In the genomic region with DNA sequence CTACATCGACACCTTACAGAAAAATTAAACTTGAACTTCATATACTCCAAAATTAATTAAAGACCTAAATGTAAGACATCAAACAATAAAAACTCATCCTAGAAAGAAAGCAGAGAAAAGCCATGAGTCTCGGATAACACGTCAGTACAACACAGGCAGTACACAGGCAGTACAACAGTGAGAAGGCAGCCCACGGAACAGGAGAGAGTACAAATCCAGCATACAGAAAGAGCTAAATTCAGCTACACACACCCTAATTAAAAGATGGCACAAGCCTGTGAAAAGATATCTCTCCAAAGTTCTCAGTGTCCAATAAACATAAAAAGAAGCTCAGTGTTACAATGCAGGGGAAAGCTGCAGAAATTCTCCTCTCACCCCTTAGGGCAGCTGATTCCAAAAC, we compare ENCODE assay signal across 24 mouse cellular contexts. TPM values are rescaled to one million over a fixed set of nuclear protein-coding genes. Genes with fewer than 3 reads are reported as not detected.
DNase-seq lines count a peak whose midpoint lies in the region; ATAC-seq and TF ChIP-seq lines count a peak whose summit lies in the region.
"Had no signal": no experiment of that assay in that cellular context is flagged by ENCODE, and none has a peak within 500 bp of the region (broad histone marks: within the 10 kb centered on the region; RNA-seq: fewer than 3 reads in every experiment).

No protein-coding gene starts in this region.

- H3K9ac ChIP-seq in intestine, postnatal 0 days (ENCODE audit: low read depth, low read length): no peak overlapping the region
- H3K9ac ChIP-seq: embryonic facial prominence, embryonic 13.5 days; embryonic facial prominence, embryonic 15.5 days; forebrain, embryonic 12.5 days had no signal

- H3K4me2 ChIP-seq in intestine, postnatal 0 days (replicated peaks; ENCODE audit: low read depth): no peak overlapping the region
- H3K4me2 ChIP-seq: embryonic facial prominence, embryonic 13.5 days; embryonic facial prominence, embryonic 15.5 days; forebrain, embryonic 12.5 days had no signal

- H3K4me3 ChIP-seq in intestine, postnatal 0 days (ENCODE audit: low read depth, low read length): no peak overlapping the region
- H3K4me3 ChIP-seq: embryonic facial prominence, embryonic 13.5 days; embryonic facial prominence, embryonic 15.5 days; erythroblast, embryonic 14.5 days; forebrain, embryonic 10.5 days; forebrain, embryonic 12.5 days had no signal

- peak; percentile 18 for DNase-seq in right cerebral cortex, adult 18-20 months
- DNase-seq in right cerebral cortex, postnatal 10 days (ENCODE audit: low spot score in 2 of 2): no peak
- peak; percentile 50 for DNase-seq in brain, adult 2 months (ENCODE audit: low read depth, low spot score)
- DNase-seq in testis, postnatal 10 days (ENCODE audit: low spot score): no peak
- DNase-seq: adrenal gland, adult 8-10 months; adrenal gland, postnatal 14 days; adrenal gland, postnatal 36 days; cerebellum, adult 11 months; cerebellum, adult 18-20 months; cerebellum, adult 8-10 months; cerebellum, adult 9-11 months; cerebellum, postnatal 14 days; cerebellum, postnatal 36 days; embryo, embryonic 11 days had no signal

- no peaks in the 10 kb centered on the region for H3K27me3 ChIP-seq in intestine, postnatal 0 days (replicated peaks; ENCODE audit: control insufficient read depth, insufficient read depth, low read length)
- H3K27me3 ChIP-seq: embryonic facial prominence, embryonic 13.5 days; embryonic facial prominence, embryonic 15.5 days; forebrain, embryonic 12.5 days; Patski had no signal

- H3K9me3 ChIP-seq in intestine, postnatal 0 days (ENCODE audit: control insufficient read depth): no peaks in the 10 kb centered on the region
- H3K9me3 ChIP-seq: embryonic facial prominence, embryonic 13.5 days; embryonic facial prominence, embryonic 15.5 days; forebrain, embryonic 10.5 days; forebrain, embryonic 12.5 days had no signal

- WGBS in intestine, postnatal 0 days: 93% methylated on average over 4 of the region's 4 CpGs

- H3K27ac ChIP-seq in intestine, postnatal 0 days (ENCODE audit: low read depth, low read length): no peak overlapping the region
- H3K27ac ChIP-seq: embryonic facial prominence, embryonic 13.5 days; embryonic facial prominence, embryonic 15.5 days; forebrain, embryonic 10.5 days; forebrain, embryonic 12.5 days had no signal

- ATAC-seq in intestine, postnatal 0 days: no peak
- ATAC-seq: activated CD4-positive, CD25-positive, alpha-beta regulatory T cell, adult 4 months; forebrain, embryonic 14.5 days; forebrain, embryonic 16.5 days; Patski had no signal

- no peaks in the 10 kb centered on the region for H3K36me3 ChIP-seq in intestine, postnatal 0 days (ENCODE audit: control insufficient read depth, insufficient read depth)
- H3K36me3 ChIP-seq: embryonic facial prominence, embryonic 13.5 days; embryonic facial prominence, embryonic 15.5 days; forebrain, embryonic 10.5 days; forebrain, embryonic 12.5 days had no signal

- no peak for TF ChIP-seq CTCF in intestine, postnatal 0 days (IDR thresholded peaks at IDR 0.05; ENCODE audit: low read depth)

- no peaks in the 10 kb centered on the region for H3K4me1 ChIP-seq in intestine, postnatal 0 days (replicated peaks; ENCODE audit: control insufficient read depth, insufficient read depth, low read length)
- H3K4me1 ChIP-seq: forebrain, embryonic 12.5 days had no signal

RNA-seq across cellular contexts. Expression of a gene that starts 9.0 kb away (rescaled TPM):
- 10.0 and 11.1 TPM in 2 replicates for polyA plus RNA-seq in intestine, postnatal 0 days (2015; fragmentation: Nextera tagmentation; extraction: Ambion mirVana)

RNA-seq across cellular contexts. Expression of a gene that starts 11.2 kb away (rescaled TPM):
- polyA plus RNA-seq in intestine, postnatal 0 days (2015; fragmentation: Nextera tagmentation; extraction: Ambion mirVana): 1.6 and 2.1 TPM in 2 replicates
- polyA plus RNA-seq: erythroblast, embryonic 14.5 days had no signal

Comparison
In these comparisons a context has a peak if more than half of its experiments do, and no peak if none do; other contexts are left out.
1. DNase-seq: peak in right cerebral cortex, adult 18-20 months (single experiment) and brain, adult 2 months (single experiment); none in right cerebral cortex, postnatal 10 days (0 of 2) and testis, postnatal 10 days (single experiment).